Comparison of ENCODE assay signal across 10 mouse cellular contexts in the genomic region with DNA sequence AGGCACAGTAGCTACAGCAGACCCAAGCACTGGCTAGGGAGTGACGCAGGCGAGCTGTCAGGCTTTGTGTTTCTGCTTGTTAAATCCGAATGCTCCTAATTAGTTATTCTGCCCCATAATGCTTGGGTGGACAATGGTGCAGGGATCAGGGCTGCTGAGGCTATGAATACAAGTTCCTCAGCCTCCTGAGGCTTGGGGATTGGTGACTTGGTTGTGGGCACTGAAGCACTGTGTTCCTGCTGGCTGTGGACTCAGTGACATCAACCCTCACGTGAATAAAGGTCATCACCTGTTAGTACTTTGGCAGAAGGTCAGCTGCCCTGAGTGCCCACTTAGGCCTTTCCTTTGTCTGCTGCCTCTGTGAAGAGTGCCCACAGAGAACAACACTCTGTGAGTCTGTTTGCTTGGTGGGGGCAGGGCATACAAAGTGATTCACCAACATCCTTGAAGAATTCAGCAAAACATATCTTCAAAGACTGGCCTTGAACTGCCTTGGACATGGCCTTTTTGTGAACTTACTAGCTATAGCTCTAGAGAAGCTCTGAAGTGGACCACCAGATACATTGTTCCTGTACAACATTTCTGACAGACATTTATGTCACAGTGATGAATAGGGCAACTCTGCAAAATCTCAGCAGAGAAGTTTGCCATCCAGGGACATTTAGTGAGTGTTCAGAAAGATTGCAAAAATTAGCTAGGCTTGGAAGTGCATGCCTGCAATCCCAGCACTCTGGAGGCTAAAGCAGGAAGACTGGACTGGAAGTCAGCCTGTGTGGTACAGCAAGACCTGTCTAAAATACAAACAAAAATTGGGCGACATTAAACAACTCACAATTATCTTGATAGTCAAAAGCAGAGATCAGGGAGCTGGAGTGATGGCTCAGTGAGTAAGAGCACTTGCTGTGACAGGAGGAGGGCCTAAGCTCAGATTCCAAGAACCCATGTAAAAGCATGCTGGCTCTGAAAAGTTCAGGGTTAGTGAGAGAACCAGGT.
DNase-seq lines count a peak whose midpoint lies in the region; ATAC-seq and TF ChIP-seq lines count a peak whose summit lies in the region.
"Had no signal": no experiment of that assay in that cellular context is flagged by ENCODE, and none has a peak within 500 bp of the region (broad histone marks: within the 10 kb centered on the region; RNA-seq: fewer than 3 reads in every experiment).

No protein-coding gene starts in this region.

- peaks cover 20% of the 10 kb centered on the region for H3K4me1 ChIP-seq in embryonic fibroblast, embryonic 13.5 days (ENCODE audit: control insufficient read depth, insufficient read depth, low read length)

- H3K4me3 ChIP-seq in embryonic fibroblast, embryonic 13.5 days (ENCODE audit: insufficient read depth, low read length): no peak overlapping the region

- peak; percentile 21 for DNase-seq in right cerebral cortex, adult 18-20 months
- no peak for DNase-seq in right cerebral cortex, postnatal 14 days
- DNase-seq in lung, postnatal 14 days: peak; percentile 35
- peak; percentile 97 for DNase-seq in retina, postnatal 1 day
- no peak for DNase-seq in gastrocnemius, postnatal 10 days
- no peak for DNase-seq in cerebellum, postnatal 36 days
- DNase-seq: cerebellum, adult 2 months; heart, postnatal 36 days had no signal

- ATAC-seq in CD4-positive, CD25-positive, alpha-beta regulatory T cell, adult 4 months: no peak

- TF ChIP-seq POLR2A in embryonic fibroblast, embryonic 13.5 days (IDR thresholded peaks at IDR 0.05; ENCODE audit: low read depth, low read length): no peak

- 0 out of 2 replicates have a peak overlapping the region, but pooled peaks have one; percentile 37 for H3K27ac ChIP-seq in embryonic fibroblast, embryonic 13.5 days (ENCODE audit: insufficient read depth, low read length)

- TF ChIP-seq CTCF in embryonic fibroblast, embryonic 13.5 days (IDR thresholded peaks at IDR 0.05; ENCODE audit: borderline replicate concordance, insufficient read depth, low read length): no peak

Comparison
In these comparisons a context has a peak if more than half of its experiments do, and no peak if none do; other contexts are left out.
1. DNase-seq: peak in right cerebral cortex, adult 18-20 months (single experiment), lung, postnatal 14 days (single experiment) and retina, postnatal 1 day (single experiment); none in right cerebral cortex, postnatal 14 days (single experiment), gastrocnemius, postnatal 10 days (single experiment) and cerebellum, postnatal 36 days (0 of 2).